Mouse (Mus musculus) lung, postnatal 4 days (tissue): ENCODE data around the gene St8sia1.

Experiments used
- DNase-seq, 2 experiments: peaks; one replicate each; pipeline ENCODE4 v3.0.0; 2021

The St8sia1 gene

DNA sequence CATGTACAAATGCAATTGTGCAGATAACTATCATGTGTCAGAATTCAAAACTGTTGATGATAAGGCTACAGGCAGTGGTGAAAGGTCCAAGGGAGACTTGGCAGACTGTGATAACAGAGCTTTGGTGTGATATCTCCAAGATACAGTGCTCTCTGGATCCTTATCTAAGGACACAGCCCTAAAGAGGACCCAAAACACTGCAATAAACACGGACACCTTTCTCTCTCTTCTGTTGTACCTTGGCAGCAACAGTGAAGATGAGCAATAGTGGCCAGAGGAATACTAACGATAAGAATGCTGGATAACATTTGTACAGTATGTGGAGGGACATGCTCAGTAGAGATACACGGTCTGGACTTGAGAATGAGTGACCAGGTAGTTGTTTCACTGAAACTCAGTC lies 55.8 kb downstream of the St8sia1 start:
- DNase-seq = no peak

DNA sequence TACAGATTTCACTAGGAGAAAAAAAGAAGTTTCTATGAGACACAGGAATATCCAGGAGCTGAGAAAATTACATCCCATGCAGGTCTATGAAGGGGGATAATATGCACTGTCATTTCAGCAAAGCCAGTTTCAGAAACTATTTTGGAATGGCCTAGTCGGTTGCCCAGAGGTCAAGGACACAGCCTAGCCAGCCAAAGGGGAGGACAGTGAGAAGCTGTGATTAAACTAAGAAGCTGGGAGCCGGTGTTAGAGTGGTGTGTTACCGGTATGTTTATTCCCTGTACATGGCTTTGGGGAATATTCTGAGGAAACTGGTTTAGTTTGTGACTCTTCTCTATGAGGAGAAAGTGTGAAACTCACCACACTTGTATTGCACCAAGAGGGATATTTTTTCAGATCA lies 68.9 kb downstream of the St8sia1 start:
- DNase-seq = no peak

DNA sequence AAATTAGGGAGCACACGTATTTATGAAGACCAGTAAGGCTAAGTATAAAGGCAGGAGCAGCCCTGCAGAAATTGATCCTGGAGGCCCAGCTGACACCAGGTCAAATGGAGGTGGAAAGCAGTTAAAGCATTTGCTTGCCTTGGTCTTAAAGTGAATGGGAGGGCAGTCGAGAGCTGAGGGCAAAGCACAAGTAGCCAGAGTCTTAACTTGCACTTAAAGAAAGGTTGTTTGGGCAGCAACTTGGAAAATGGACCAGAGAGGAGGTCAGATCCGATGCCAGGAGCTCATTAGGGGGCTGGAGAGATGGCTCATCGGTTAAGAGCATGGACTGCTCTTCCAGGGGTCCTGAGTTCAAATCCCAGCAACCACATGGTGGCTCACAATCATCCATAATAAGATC lies 70.5 kb downstream of the St8sia1 start:
- no peak for DNase-seq

DNA sequence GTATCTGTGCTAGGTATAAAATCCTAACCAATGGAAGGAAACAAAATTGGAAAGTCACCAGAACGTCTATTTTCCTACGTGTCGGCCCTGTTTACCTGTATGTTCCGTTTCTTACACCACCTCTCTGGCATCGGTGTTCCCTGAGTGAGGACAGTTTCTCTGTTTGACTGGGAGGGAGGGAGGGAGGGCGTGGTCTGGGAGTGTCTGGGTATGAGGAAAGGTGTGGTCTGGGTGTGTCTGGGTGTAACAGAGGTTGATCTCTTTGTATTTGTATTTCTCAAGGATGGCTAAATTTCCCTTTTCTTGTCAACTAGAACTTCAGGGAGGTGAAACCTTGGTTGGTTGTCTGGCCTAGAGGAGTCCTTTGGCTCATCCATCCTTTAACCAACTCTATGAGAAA lies 73.9 kb downstream of the St8sia1 start:
- no peak for DNase-seq

DNA sequence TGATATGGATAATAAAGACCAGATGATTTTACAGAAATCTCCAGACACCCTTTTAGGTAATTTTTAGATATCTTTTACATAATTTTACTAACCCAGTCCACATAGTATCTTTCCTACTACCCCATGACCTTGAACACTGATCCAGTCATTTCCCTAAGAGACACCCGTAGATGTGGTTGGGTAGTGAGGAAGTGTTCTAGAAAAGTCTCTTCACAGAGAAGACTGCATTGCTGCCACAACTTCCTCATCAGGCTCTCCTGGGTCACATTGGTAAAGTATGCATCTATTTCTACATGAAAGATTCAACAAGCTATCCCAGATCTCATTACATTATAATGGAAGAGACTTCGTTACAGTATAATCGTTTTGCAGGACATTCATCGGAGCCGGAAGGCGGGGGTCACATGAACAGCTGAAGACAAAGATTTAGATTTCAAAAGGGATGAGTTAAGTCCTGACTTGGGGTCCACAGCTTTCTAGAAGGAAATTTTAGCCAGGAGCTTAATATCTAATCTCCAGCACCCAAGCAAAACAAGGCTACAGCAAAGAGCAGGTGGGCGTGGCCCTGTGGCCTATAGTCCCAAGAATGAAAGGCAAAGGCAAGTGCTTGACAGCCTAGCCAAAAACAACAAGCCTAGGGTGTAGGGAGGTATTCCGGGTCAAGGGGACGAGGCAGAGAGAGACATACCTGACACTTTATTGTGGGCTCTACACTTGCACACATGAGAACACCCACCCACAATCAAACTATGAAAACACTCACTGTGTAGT lies 75.1 kb downstream of the St8sia1 start:
- no peak for DNase-seq

DNA sequence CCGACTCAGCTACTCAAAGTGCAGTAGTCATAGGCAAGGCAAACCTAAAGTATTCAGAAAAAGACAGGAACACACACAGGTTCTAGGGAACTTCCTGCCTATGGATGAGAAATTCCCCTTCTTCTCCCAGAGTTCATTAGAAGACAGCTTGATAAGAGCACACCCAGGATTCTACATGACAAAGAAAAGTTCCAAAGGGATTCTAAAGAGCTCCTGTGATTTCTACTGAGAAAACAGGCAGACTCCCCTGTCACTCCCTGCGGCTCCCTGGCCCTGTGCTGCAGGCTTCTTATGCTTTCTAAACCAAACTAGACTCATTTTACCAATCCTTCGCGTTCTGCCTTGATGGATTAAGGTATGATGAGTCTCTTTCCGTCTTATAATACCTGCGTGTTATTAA lies 75.9 kb downstream of the St8sia1 start:
- DNase-seq = no peak

DNA sequence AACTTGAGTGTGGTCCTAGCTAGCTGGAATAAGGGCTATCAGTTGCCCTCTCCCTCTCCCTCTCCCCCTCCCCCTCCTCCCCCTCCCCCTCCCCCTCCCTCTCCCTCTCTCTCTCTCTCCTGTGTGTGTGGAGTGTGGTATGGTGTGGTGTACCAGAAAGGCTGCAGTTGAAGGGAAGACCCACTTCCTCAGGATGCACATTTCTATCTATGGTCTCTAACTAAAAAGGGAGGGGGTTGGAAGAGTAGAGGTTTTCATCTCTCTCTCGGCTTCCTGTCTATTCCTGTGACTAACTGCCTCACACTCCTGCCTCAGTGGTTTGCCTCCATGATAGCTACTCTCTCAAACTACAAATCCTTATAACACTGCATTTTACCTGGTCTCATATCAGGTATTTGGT lies 76.9 kb downstream of the St8sia1 start:
- DNase-seq = no peak

DNA sequence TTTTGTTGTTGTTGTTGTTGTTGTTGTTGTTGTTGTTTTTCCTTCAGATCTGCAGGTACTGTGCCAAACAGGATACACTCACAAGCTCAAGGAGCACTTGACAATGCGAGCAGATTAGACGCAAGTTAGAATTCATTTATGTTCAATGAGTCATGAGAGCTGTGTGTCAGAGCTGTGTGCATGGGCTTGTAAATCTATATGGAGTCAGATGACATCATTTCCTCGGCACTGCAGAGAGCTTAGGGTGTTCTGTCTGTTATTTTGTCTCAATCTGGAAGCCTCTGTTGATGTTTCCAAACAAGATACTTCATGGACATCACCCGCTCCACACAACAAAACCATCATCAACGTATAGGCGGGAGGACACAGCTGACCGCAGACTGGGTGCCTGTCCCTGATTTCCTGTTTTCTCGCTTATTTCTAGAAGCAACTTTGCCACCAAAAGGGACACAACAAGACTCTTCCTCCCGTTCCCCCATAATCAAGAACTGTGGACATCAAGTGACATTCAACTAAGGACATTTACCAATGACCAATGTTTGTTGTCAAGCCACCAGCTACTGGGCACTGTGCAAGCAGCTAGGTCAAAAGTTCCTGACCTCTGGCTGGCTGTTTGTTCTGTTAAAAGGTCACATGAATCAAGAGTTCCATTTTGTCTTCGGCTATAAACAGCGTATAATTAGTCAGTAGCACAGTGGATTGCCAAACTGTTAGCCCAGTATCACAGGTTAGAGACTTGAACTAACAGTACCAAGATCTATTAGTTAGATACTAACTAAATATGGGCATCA lies 78.7 kb downstream of the St8sia1 start:
- no peak for DNase-seq

DNA sequence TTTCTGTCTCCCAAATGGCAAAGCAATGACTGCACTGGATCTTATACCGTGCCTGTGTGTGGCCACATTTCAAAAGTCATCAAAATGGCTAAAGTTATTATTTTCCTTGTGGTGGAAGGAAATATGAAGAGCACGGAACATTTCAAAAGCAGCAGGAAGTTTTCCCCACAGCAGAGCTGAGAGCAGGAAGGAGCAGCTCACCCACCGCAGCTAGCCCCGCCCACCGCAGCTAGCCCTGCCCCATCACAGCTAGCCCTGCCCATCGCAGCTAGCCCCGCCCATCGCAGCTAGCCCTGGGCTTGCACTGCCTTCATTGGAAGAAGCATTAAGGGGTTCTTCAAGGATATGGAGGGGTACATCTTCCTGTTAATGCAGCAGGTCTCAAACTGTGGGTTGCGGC lies 80.1 kb downstream of the St8sia1 start:
- DNase-seq = peak; percentile 53 to 55

DNA sequence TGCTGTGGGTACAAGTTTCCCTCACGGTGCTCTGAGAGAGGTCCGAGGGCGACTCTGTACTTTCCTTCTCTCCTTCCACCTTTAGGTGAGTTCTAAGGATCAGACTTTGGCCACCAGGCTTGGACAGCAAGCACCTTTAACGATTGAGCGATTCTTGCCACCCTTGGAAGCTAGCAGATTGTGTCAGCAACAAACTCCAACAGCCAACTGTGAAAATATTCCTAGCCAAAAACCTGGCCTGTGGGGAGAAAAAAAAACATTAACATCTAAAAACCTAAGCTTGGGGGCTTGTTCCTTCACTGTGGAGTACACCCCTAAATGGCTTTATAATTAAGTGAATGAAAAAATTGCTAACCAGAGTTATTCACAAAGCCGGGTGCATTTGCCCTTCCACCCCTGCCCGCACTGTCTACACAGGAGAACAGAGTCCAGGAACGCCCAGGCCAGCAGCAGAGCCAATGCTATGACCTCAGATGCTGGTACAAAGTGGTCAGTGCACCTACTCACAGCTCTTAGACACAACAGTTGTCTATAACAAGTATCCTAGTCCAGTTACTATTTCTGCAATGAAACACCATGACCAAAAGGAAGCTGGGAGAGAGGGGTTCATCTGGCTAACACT lies 83.3 kb downstream of the St8sia1 start:
- DNase-seq = no peak

DNA sequence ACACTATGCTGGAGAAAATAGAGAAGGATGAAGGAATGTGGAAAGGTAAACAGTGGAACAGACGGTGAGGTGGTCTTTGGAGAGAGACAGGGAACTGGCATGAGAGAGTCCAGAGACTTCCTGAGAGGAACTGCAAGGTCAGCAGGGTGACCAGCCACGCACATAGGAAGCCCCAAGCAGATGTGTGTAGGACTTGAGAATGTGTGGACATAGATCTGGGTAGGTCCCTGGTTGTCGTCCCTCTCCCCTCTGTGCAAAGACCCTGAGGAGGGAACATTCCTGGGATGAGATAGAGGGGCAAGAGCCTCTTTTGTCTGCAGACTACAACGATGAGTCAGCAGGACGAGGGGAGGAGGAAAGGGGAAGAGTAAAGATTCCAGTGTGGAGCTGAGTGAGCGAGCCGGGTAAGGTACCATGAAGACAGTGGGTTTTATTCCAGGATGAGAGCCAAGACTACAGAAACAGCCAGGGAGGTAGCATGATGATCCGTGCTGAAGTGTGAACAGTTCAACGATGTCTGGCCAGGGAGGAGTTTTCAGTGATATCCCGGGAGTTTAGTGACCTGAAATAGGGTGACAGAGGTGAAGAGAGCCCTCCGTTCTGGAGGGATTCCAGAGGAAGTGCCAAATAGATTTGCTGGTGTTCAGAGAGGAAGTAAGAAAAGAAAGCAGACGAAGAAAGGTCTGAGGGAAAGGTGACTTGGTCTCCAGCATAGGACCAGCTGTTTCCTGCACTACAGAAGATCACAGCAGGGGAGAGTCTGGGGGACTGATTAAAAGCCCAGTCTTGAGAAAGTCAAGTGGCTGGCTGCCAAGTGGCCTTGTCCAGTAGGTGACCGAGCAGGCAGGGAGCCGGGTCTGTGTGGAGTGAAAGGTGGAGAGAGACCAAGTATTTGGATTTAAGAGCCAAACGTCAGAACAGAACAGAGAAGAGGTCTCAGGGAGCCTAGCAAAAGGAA lies 85.2 kb downstream of the St8sia1 start:
- peak; percentile 23 to 31 for DNase-seq

DNA sequence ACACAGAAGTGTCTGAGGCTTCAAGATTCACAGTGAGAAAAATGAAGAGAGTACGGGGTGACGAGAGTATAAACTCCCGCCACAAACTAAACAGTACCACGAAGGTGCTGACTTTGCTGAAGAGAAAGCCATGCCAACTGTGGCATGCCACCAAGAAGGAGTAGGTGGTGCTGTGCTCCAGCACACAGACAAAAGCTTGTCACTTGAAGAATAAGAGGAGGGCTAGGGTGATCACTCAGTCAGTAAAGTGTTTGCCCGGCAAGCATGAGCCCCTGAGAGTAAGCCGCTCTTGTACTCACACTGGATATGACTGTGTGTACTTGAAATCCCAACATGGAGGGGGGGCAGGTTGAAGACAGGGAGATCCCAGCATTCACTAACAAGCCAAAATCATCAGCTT lies 87.0 kb downstream of the St8sia1 start:
- no peak for DNase-seq

DNA sequence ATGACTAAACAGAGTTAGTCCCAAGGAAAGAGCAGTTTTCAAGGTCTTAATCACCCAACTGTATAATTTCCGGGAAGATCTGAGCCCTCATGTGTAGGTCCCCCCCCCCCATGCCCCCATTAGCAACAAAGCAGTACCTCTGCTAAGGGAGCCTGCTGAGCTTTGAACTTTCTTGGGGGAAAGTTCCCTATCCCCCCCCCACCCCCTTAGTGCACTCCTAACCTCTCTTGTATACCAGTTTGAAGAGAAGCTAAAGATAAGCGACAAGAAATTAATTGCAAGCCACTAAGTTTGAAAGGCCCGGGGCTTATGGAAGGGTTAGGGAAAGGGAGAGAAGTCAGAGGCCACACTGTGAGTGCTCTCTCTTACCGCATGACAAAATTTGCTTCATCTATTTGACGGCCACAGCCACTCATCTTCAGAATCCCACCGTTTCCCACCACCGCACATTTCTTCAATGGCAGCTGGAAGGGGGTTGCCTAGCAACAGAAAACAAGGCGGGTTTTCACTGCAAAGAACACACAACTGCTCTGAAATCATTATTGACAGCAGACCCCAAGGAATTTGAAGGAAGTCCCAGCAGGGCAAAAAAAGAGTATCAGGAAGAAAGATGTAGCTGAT lies 87.9 kb downstream of the St8sia1 start:
- no peak for DNase-seq

DNA sequence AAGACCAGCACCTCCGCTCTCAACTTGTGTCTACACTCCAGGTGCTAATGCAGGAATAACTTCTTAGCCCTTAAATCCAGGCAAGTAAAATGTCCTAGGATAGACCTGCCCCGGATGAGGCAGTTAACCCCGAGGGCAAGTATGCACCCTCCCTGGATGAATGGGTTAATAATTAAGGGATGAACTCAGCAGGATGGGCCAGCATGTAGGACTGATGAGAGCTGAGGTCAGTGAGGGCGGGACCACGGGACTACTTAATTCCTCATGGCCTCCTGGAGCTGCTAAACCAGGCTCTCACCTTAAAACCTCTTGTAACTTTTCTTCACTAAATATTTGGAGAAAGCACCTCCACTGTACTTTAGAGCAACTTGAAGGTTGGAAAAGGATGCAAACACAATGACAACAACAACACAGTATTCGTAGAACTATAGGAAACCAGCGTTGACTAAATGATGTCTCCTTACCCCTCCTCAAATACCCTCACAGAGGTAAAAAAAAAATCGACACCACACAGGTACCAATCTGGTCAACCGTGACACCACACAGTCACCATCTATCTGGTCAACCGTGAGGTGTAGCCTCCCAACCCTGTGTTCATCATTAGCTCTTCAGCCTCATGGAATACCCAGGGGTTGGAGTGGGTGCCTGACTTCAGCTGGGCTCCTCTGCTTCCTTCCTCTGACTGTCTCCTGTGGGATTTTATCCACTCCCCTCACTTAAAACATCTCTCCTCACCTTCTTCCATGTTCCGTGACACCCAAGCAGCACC lies 90.3 kb downstream of the St8sia1 start:
- no peak for DNase-seq

DNA sequence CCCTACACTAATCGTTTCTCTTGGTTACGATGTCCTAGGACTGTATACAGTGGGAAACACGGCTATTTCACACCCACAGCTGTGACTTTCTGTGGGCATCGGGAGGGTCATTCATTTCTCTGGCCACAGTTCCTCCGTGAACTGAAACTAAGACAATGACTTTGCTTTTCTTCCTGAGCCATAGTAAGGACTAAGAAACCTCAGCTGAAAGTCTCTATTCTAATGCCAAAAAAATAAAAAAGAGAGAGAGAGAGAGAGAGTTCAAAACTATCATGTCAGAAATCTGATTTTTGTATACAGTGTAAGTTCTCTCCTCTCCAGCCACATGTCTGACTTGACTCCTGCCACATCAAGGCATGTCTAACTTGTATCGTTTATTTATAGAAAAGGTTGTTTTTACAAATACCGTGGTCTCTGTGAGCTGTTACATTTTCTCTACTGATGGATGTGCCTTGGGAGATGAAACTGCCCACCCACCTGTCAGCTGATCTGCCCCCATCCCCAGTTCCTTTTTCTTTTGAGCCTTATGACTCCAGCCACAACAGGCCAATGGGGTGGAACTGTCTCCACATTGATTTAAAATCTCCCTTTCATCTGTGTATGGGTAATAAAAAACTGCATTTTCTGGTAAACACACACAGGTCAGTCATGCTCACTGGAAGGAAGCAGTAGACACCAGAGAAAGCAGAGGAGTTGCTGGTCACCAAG lies 94.4 kb downstream of the St8sia1 start:
- no peak for DNase-seq

DNA sequence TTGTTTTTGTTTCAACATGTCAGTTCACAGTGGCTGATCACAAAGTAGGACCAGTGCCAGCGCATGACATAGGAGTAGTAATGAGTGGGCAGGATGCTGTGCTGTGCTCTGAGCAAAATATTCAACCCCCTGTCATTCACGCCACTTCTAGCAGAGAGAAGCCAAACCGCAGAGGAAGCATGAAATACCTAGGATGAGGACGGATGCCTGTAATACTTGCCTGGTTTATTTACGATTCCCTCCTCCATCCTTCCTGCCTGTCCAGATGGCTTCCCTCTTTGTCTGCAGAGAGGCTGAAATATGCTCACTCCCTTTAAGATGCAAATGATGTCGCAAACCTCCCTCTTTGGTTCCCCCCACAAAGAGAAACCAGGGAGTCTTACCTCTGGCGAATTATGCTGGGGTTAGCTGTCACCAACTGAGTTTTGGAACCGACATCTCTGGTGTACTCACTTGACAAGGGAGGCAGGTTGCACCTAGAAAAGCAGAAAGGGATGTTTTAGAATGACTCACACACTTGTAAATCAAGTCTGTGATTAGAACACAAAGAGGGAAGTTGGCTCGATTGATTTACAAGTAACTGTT lies 96.7 kb downstream of the St8sia1 start:
- DNase-seq = peak; percentile 32 to 33

DNA sequence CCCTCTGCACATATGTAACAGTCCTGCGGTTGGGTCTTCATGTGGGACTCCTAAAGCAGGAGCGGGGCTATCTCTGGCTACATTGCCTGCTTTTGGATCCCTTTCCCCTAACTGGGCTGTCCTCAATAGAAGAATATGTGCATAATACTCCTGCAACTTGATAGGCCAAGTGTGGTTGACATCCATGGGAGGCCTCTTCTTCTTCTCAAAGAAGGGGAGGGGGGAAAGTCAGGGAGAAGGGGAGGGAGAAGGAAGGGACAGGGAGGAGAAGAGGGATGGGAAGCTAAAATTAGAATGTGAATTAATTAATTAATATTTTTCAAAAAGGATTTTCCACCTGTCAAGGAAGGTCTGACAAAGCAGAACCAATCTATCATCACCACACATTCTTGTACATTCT lies 97.2 kb downstream of the St8sia1 start:
- DNase-seq = no peak

DNA sequence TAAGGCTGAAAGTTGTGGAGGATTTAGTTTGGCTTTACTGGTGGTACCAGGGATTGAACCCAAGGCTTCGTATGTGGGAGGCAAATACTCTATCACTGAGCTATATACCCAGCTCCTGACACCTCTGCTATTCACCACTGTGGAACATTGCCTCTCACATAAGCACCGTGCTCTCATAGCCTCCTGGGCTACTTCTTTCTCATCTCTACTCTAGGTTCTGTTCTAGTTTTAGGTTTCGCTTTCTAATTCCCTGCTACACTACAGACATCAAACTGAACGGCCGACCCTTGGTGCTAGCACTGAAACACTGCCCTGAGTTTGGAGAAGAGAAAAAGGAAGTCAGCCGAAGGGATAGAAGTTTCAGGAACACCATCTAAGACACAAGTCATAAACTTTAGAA lies 99.1 kb downstream of the St8sia1 start:
- DNase-seq = no peak

DNA sequence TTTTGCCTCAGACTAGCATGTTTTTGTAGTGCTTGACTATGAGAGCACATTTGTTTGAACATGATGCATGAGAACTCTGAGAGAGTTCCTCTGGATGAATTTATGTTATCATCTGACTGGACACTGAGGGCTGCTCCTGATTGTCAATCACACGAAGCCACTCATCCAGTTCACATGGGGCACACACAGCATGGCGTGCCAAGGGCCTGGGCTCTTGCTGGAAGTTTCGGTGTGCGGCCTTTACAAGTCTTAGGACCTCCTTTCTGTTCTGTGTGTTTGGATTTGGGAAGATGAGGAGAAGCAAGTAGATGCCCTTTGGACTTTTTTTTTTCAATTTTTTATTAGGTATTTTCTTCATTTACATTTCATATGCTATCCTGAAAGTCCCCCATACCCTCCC lies 100.4 kb downstream of the St8sia1 start:
- DNase-seq = no peak

DNA sequence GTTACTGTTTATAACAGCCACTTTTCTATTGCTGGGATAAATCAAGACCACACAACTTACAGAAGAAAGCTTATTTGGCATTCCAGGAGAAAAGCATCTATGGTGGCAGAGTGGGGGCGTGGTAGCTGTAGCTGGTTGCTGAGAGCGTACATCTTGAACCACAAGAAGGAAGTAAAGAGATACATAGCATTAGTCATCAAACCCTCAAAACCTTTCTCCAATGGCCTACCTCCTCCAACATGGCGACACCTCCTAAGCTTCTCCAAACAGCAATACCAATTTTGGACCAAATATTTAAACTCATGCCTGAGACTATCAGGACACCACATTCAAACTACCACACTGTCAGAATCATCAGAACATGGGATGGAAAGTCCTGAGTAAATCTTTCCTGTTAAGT lies 102.0 kb downstream of the St8sia1 start:
- no peak for DNase-seq

DNA sequence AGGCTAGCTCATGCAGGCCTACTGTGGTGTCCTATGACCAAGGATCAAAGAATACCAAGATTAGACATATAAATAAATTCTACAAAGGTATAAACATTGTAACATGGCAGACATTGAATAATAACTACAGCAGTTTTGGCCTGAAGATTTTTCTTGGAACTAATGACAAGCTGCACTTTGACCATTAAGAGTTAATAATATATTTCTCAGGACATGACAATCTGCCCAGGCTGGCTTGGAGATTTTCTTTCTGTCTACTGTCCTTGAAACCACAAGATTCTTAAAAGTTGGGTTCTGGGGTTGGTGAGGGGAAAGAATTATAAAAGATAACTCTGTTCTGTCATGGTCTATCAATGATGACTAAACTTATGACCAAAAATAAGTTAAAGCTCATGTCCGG lies 103.9 kb downstream of the St8sia1 start:
- DNase-seq = no peak
